Mouse (Mus musculus): ENCODE measurements around the gene Wfdc17. TPM values are rescaled to one million over a fixed set of nuclear protein-coding genes. Genes with fewer than 3 reads are reported as not detected.

Gene Wfdc17
- total and polyA plus RNA-seq, 3 experiments, result not detected

DNA sequence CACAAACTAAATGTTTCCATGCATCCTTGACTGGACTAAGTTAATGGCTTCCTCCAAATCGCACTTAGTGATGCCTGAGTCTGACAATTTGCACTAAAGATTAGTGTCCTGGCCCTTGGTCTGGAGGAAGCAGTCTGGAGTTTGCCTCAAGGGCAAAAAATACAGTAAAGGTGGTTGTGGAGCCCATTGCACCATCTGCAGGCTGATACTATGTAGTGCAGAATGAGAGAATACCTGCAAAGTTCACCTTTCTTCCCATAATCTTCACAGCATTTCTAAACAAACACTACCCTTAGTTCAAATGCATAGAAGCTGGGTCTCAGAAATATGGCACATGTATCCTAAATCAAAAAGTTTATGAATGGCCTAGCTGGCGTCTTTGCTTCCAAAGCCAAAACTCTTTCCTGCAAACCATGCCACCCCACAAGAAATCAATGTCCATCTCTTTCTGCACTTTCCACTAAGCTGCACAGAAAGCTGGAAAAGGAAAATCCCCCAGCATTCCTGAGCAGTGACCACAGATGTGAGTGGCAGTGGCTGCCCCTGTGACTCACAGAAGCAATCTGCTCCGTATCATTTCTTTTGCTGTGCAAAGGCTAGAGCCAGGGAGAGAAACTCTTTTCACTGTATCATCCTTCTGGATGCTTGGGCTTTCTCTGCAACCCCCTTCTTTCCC, 25.1 kb downstream of the Wfdc17 start:
- no peak overlapping the region for H3K9ac ChIP-seq (ENCODE audit: control insufficient read depth, low read depth, low read length, poor library complexity, severe bottlenecking)
- H3K79me2 ChIP-seq (ENCODE audit: control insufficient read depth, insufficient read depth, low read length, poor library complexity), result no peaks in the 10 kb centered on the region
- no peaks in the 10 kb centered on the region for H3K9me3 ChIP-seq (replicated peaks; ENCODE audit: insufficient read depth, low read length)
- H3K4me1 ChIP-seq (ENCODE audit: control insufficient read depth in 1 of 2, insufficient read depth in 2 of 2, low read length in 2 of 2), result no peaks in the 10 kb centered on the region
- H3K36me3 ChIP-seq (ENCODE audit: control insufficient read depth in 1 of 2, insufficient read depth in 2 of 2, low read length in 2 of 2), result no peaks in the 10 kb centered on the region
- no peak overlapping the region for H3K4me3 ChIP-seq (ENCODE audit: control insufficient read depth in 1 of 2, insufficient read depth in 1 of 2, low read depth in 2 of 2, low read length in 2 of 2)
- DNase-seq (ENCODE audit: low read depth, low spot score), result peak; percentile 27
- TF ChIP-seq RAD21 (IDR thresholded peaks at IDR 0.05; ENCODE audit: low read depth, low read length) (peak; percentile 61), SMC3 (IDR thresholded peaks at IDR 0.05; ENCODE audit: low read depth, low read length) (peak; percentile 81), NELFE (IDR thresholded peaks at IDR 0.05; ENCODE audit: low read depth, low read length) (no peak), USF2 (IDR thresholded peaks at IDR 0.05; ENCODE audit: borderline replicate concordance in 1 of 2, insufficient read depth in 1 of 2, low read depth in 1 of 2, low read length in 2 of 2) (no peak), E2F4 (IDR thresholded peaks at IDR 0.05; ENCODE audit: borderline replicate concordance, low read depth, low read length) (no peak), ZC3H11A (IDR thresholded peaks at IDR 0.05; ENCODE audit: low read depth, low read length) (peak; percentile 41), CTCF (IDR thresholded peaks at IDR 0.05 in 2 of 3, conservative IDR thresholded peaks at IDR 0.05 in 1 of 3; ENCODE audit: control insufficient read depth in 1 of 3, insufficient read depth in 1 of 3, low read depth in 2 of 3, low read length in 3 of 3, poor library complexity in 1 of 3, severe bottlenecking in 1 of 3) (peak in 2 of 3 experiments; percentile 32 to 63; a peak in 2 of 6 replicates), TCF12 (IDR thresholded peaks at IDR 0.05; ENCODE audit: low read depth, low read length) (no peak)
- H3K27me3 ChIP-seq (ENCODE audit: control insufficient read depth in 1 of 2, insufficient read depth in 2 of 2, low read length in 2 of 2), result peaks cover 9 to 10% of the 10 kb centered on the region in 2 experiments
- no peak overlapping the region for H3K27ac ChIP-seq (ENCODE audit: control insufficient read depth, low read depth, low read length)

DNA sequence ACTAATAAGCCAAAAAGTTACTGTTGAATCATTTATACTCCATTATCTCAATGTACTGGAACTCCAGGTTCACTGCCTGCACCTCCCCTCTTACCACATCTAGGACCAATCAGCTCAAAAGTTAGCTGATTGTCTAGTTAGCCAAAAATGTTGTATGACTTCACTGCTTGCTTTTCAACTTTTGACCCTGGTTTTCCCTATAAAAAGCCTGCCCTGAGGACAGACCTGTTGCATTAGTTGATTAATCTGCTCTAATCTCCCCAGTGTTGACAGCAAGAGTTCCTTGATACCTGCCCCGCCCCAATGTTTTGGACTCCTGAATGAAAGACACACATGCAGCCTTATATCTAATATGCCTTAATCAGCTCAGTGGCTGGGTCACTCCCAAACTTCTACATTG, 27.3 kb downstream of the Wfdc17 start:
- Histone ChIP-seq H3K36me3 (ENCODE audit: control insufficient read depth in 1 of 2, insufficient read depth in 2 of 2, low read length in 2 of 2) (no peaks in the 10 kb centered on the region), H3K4me3 (ENCODE audit: control insufficient read depth in 1 of 2, insufficient read depth in 1 of 2, low read depth in 2 of 2, low read length in 2 of 2) (no peak overlapping the region), H3K9ac (ENCODE audit: control insufficient read depth, low read depth, low read length, poor library complexity, severe bottlenecking) (no peak overlapping the region), H3K9me3 (replicated peaks; ENCODE audit: insufficient read depth, low read length) (no peaks in the 10 kb centered on the region), H3K79me2 (ENCODE audit: control insufficient read depth, insufficient read depth, low read length, poor library complexity) (no peaks in the 10 kb centered on the region), H3K27me3 (ENCODE audit: control insufficient read depth in 1 of 2, insufficient read depth in 2 of 2, low read length in 2 of 2) (peaks cover 11 to 14% of the 10 kb centered on the region in 2 experiments), H3K4me1 (ENCODE audit: control insufficient read depth in 1 of 2, insufficient read depth in 2 of 2, low read length in 2 of 2) (no peaks in the 10 kb centered on the region), H3K27ac (ENCODE audit: control insufficient read depth, low read depth, low read length) (no peak overlapping the region)
- no peak for TF ChIP-seq SMC3 (IDR thresholded peaks at IDR 0.05; ENCODE audit: low read depth, low read length)
- TF ChIP-seq MYC (IDR thresholded peaks at IDR 0.05; ENCODE audit: low read depth, low read length), result no peak
- TF ChIP-seq KAT2A (conservative IDR thresholded peaks at IDR 0.05; ENCODE audit: low read depth, low read length), result no peak
- no peak for TF ChIP-seq HCFC1 (IDR thresholded peaks at IDR 0.05; ENCODE audit: low read depth, low read length)
- no peak for TF ChIP-seq MAFK (IDR thresholded peaks at IDR 0.05; ENCODE audit: borderline replicate concordance, low read depth, low read length)
- TF ChIP-seq UBTF (IDR thresholded peaks at IDR 0.05; ENCODE audit: borderline replicate concordance, insufficient read depth, low read depth, low read length), result no peak
- no peak for TF ChIP-seq MXI1 (IDR thresholded peaks at IDR 0.05; ENCODE audit: low read depth, low read length)
- TF ChIP-seq RCOR1 (IDR thresholded peaks at IDR 0.05; ENCODE audit: low read depth, low read length), result no peak
- no peak for TF ChIP-seq TBP (IDR thresholded peaks at IDR 0.05; ENCODE audit: low read depth, low read length)
- TF ChIP-seq MEF2A (IDR thresholded peaks at IDR 0.05; ENCODE audit: extremely low read depth, insufficient replicate concordance, low read depth, low read length, poor library complexity, severe bottlenecking), result no peak
- TF ChIP-seq POLR2AphosphoS2 (IDR thresholded peaks at IDR 0.05; ENCODE audit: low read length), result no peak
- TF ChIP-seq NRF1 (IDR thresholded peaks at IDR 0.05; ENCODE audit: insufficient read depth, low read depth, low read length, poor library complexity, severe bottlenecking), result no peak
- no peak for TF ChIP-seq GABPA (IDR thresholded peaks at IDR 0.05; ENCODE audit: low read depth, low read length)
- TF ChIP-seq ELF1 (IDR thresholded peaks at IDR 0.05; ENCODE audit: low read depth, low read length), result no peak
- no peak for TF ChIP-seq BHLHE40 (IDR thresholded peaks at IDR 0.05; ENCODE audit: borderline replicate concordance, low read depth, low read length)
- no peak for DNase-seq (ENCODE audit: low read depth, low spot score)
